Comparison of ENCODE assay signal across 13 mouse cellular contexts in the genomic region with DNA sequence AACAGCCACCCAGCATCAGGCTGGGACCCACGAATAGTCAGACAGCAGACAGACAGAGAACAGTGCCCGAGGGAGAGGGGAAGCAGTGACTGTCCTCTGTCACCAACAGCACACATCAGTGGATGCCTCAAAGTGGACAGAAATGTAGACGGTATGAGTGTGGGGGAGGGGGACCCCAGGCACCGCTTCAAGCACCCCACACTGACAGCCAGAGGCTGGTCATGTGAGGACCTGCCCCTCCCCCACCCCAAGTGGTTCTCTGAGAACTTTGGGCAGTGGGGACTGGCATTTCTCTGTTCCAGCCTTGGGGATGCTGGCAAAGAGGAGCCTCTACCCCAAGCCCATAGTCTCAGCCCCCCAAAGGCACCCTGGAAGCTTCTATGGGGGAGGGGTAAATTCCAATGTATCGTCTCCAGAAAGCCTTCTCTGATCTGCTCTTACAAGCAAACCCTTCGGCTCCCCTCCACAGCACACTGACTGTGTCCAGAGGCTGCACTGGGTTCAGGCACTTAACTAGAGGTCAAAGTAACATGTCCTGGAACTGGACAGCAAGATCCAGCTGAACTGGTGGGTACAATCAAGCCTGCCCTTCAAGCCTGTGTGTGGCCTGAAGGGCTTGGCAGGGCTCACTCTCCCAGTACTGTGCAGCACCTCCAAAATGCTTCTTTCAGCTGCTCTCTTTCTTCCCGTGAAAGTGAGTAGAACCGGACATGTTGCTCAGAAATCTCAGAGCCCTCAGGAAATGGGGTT. TPM values are rescaled to one million over a fixed set of nuclear protein-coding genes. Genes with fewer than 3 reads are reported as not detected.
DNase-seq lines count a peak whose midpoint lies in the region; ATAC-seq lines count a peak whose summit lies in the region.
"Had no signal": no experiment of that assay in that cellular context is flagged by ENCODE, and none has a peak within 500 bp of the region (broad histone marks: within the 10 kb centered on the region; RNA-seq: fewer than 3 reads in every experiment).

No protein-coding gene starts in this region.

- peaks cover 31% of the 10 kb centered on the region for H3K4me1 ChIP-seq in forebrain, embryonic 12.5 days
- H3K4me1 ChIP-seq in forebrain, embryonic 14.5 days (ENCODE audit: control insufficient read depth, insufficient read depth, low read length): peaks cover 14% of the 10 kb centered on the region; the same call in 1 of the 2 replicates
- peaks cover 26% of the 10 kb centered on the region for H3K4me1 ChIP-seq in limb, embryonic 10.5 days

- H3K9me3 ChIP-seq in forebrain, embryonic 12.5 days: no peaks in the 10 kb centered on the region
- no peaks in the 10 kb centered on the region for H3K9me3 ChIP-seq in forebrain, embryonic 14.5 days (replicated peaks; ENCODE audit: control insufficient read depth, low read length)
- no peaks in the 10 kb centered on the region for H3K9me3 ChIP-seq in limb, embryonic 10.5 days (replicated peaks)
- H3K9me3 ChIP-seq: heart, embryonic 12.5 days had no signal

- peaks cover 65% of the 10 kb centered on the region for H3K27me3 ChIP-seq in forebrain, embryonic 12.5 days
- peaks cover 49% of the 10 kb centered on the region for H3K27me3 ChIP-seq in forebrain, embryonic 14.5 days (replicated peaks; ENCODE audit: control insufficient read depth, insufficient read depth, low read length)
- H3K27me3 ChIP-seq in limb, embryonic 10.5 days (ENCODE audit: low read depth, poor library complexity, severe bottlenecking): peaks cover 74% of the 10 kb centered on the region

- H3K36me3 ChIP-seq in forebrain, embryonic 12.5 days (replicated peaks): no peaks in the 10 kb centered on the region
- H3K36me3 ChIP-seq in forebrain, embryonic 14.5 days (ENCODE audit: control insufficient read depth, insufficient read depth, low read length): no peaks in the 10 kb centered on the region
- no peaks in the 10 kb centered on the region for H3K36me3 ChIP-seq in limb, embryonic 10.5 days
- H3K36me3 ChIP-seq: heart, embryonic 12.5 days had no signal

- no peak overlapping the region for H3K9ac ChIP-seq in forebrain, embryonic 12.5 days
- H3K9ac ChIP-seq in forebrain, embryonic 14.5 days (ENCODE audit: low read length): no peak overlapping the region
- H3K9ac ChIP-seq: heart, embryonic 12.5 days; liver, postnatal 0 days had no signal

- 21% methylated on average over 8 of the region's 8 CpGs for WGBS in forebrain, embryonic 12.5 days
- 26% methylated on average over 8 of the region's 8 CpGs for WGBS in forebrain, embryonic 14.5 days
- 32% methylated on average over 8 of the region's 8 CpGs for WGBS in limb, embryonic 10.5 days

- no peak for ATAC-seq in forebrain, embryonic 12.5 days (ENCODE audit: low FRiP score)
- no peak for ATAC-seq in forebrain, embryonic 14.5 days
- ATAC-seq: liver, postnatal 0 days had no signal

- H3K4me3 ChIP-seq in forebrain, embryonic 12.5 days (replicated peaks): no peak overlapping the region
- H3K4me3 ChIP-seq in forebrain, embryonic 14.5 days (ENCODE audit: low read depth, low read length): no peak overlapping the region
- H3K4me3 ChIP-seq in limb, embryonic 10.5 days: no peak overlapping the region

- H3K4me2 ChIP-seq in forebrain, embryonic 12.5 days: 0 out of 2 replicates have a peak overlapping the region, but pooled peaks have one; percentile 96
- H3K4me2 ChIP-seq in forebrain, embryonic 14.5 days (ENCODE audit: low read length): no peak overlapping the region

- DNase-seq in forebrain, embryonic 14.5 days (ENCODE audit: low spot score): no peak
- DNase-seq in kidney, adult 9 months: peak; percentile 43
- no peak for DNase-seq in kidney, adult 18-20 months
- DNase-seq in right cerebral cortex, postnatal 4 days: peak; percentile 52
- DNase-seq in right cerebral cortex, postnatal 25 days: no peak
- no peak for DNase-seq in limb, embryonic 10.5 days (ENCODE audit: low spot score)
- DNase-seq: adrenal gland, postnatal 14 days; liver, postnatal 0 days; lung, postnatal 36 days had no signal

- H3K27ac ChIP-seq in forebrain, embryonic 12.5 days: no peak overlapping the region
- no peak overlapping the region for H3K27ac ChIP-seq in forebrain, embryonic 14.5 days (ENCODE audit: low read depth, low read length)
- H3K27ac ChIP-seq in limb, embryonic 10.5 days: no peak overlapping the region

RNA-seq across cellular contexts. Expression of a gene that starts 1.3 kb away (rescaled TPM):
- 3.3 and 3.5 TPM in 2 replicates for polyA plus RNA-seq in forebrain, embryonic 12.5 days (2016; fragmentation: Nextera tagmentation; extraction: Ambion mirVana)
- 2.1 and 2.2 TPM in 2 replicates for polyA plus RNA-seq in forebrain, embryonic 14.5 days (2014; fragmentation: Nextera tagmentation; extraction: Ambion mirVana)
- polyA plus RNA-seq in limb, embryonic 10.5 days (2016; fragmentation: Nextera tagmentation; extraction: Ambion mirVana): not detected in 2 replicates
- polyA plus RNA-seq: C2C12; heart, embryonic 12.5 days; kidney, embryonic 16.5 days; liver, postnatal 0 days had no signal

RNA-seq across cellular contexts. Expression of a gene that starts 13.5 kb away (rescaled TPM):
- polyA plus RNA-seq in forebrain, embryonic 12.5 days (2016; fragmentation: Nextera tagmentation; extraction: Ambion mirVana): 46.2 and 46.9 TPM in 2 replicates
- 59.9 and 66.0 TPM in 2 replicates for polyA plus RNA-seq in forebrain, embryonic 14.5 days (2014; fragmentation: Nextera tagmentation; extraction: Ambion mirVana)
- polyA plus RNA-seq in limb, embryonic 10.5 days (2016; fragmentation: Nextera tagmentation; extraction: Ambion mirVana): 18.5 and 25.6 TPM in 2 replicates

RNA-seq across cellular contexts. Expression of a gene that starts 35.2 kb away (rescaled TPM):
- polyA plus RNA-seq in forebrain, embryonic 12.5 days (2016; fragmentation: Nextera tagmentation; extraction: Ambion mirVana): 31.5 and 31.6 TPM in 2 replicates
- 32.4 and 34.3 TPM in 2 replicates for polyA plus RNA-seq in forebrain, embryonic 14.5 days (2014; fragmentation: Nextera tagmentation; extraction: Ambion mirVana)
- 32.1 and 33.1 TPM in 2 replicates for polyA plus RNA-seq in limb, embryonic 10.5 days (2016; fragmentation: Nextera tagmentation; extraction: Ambion mirVana)

Comparison
In these comparisons a context has a peak if more than half of its experiments do, and no peak if none do; other contexts are left out.
1. DNase-seq: peak in kidney, adult 9 months (single experiment) and right cerebral cortex, postnatal 4 days (single experiment); none in forebrain, embryonic 14.5 days (single experiment), kidney, adult 18-20 months (single experiment), right cerebral cortex, postnatal 25 days (single experiment) and limb, embryonic 10.5 days (single experiment).